Mouse (Mus musculus) ES-E14 (cell line): ENCODE measurements around the gene Grip1. TPM values are rescaled to one million over a fixed set of nuclear protein-coding genes. Genes with fewer than 3 reads are reported as not detected.
A peak's percentile ranks its signal among the peaks of the same experiment; 100 is the strongest.

Experiments used
- DNase-seq: peaks from one replicate; pipeline ENCODE4 v3.0.0-alpha.2; 2013; ENCODE audit warnings: low read depth, low spot score
- H3K27ac ChIP-seq: 2 replicates; pipeline ENCODE4 v1.5.1; 2012; ENCODE audit warnings: low read depth, mild to moderate bottlenecking, low read length, moderate library complexity, mixed read lengths; ENCODE audit not compliant: poor library complexity, insufficient read depth, severe bottlenecking
- H3K36me3 ChIP-seq: 2 replicates; pipeline ENCODE4 v1.6.1; 2012; ENCODE audit warnings: mild to moderate bottlenecking, low read length, moderate library complexity, mixed read lengths; ENCODE audit not compliant: control insufficient read depth, poor library complexity, insufficient read depth, severe bottlenecking
- H3K4me1 ChIP-seq, 2 experiments: fragments of 150-350 bp in 1 of 2; sonication (generic) in 1 of 2; 2 replicates each; pipeline ENCODE4 v1.6.1; 2012; ENCODE audit warnings: low read length in 2 of 2, mild to moderate bottlenecking in 1 of 2, mixed read lengths in 1 of 2; ENCODE audit not compliant: control insufficient read depth in 2 of 2, insufficient read depth in 2 of 2, poor library complexity in 1 of 2
- H3K4me3 ChIP-seq, 2 experiments: fragments of 150-350 bp in 1 of 2; sonication (generic) in 1 of 2; 2 replicates each; pipeline ENCODE4 v1.5.1; 2012; ENCODE audit warnings: low read length in 2 of 2, low read depth in 1 of 2, mild to moderate bottlenecking in 1 of 2, mixed read lengths in 1 of 2; ENCODE audit not compliant: insufficient read depth in 1 of 2, poor library complexity in 1 of 2, severe bottlenecking in 1 of 2
- H3K9ac ChIP-seq: 2 replicates; pipeline ENCODE4 v1.6.1; 2012; ENCODE audit warnings: low read depth, mild to moderate bottlenecking, low read length, mixed read lengths; ENCODE audit not compliant: poor library complexity, insufficient read depth, severe bottlenecking
- H3K9me3 ChIP-seq: fragments of 150-350 bp; sonication (generic); 2 replicates; pipeline ENCODE4 v1.6.1; 2012; ENCODE audit warnings: low read depth, mild to moderate bottlenecking, low read length; ENCODE audit not compliant: control insufficient read depth, insufficient read depth
- CHD2 ChIP-seq: IDR thresholded peaks from 2 replicates; pipeline ENCODE4 v1.6.1; 2014; ENCODE audit warnings: mild to moderate bottlenecking, low read depth, low read length, inconsistent platforms
- HCFC1 ChIP-seq: IDR thresholded peaks from 2 replicates; pipeline ENCODE4 v1.6.1; 2012; ENCODE audit warnings: low read length, inconsistent platforms, borderline replicate concordance; ENCODE audit not compliant: insufficient read depth
- MAFK ChIP-seq: IDR thresholded peaks from 2 replicates; pipeline ENCODE4 v1.6.1; 2014; ENCODE audit warnings: mild to moderate bottlenecking, low read depth, low read length, inconsistent platforms; ENCODE audit not compliant: insufficient read depth
- ZC3H11A ChIP-seq: IDR thresholded peaks from 2 replicates; pipeline ENCODE4 v1.6.1; 2012; ENCODE audit warnings: low read depth, mild to moderate bottlenecking, inconsistent platforms, low read length, borderline replicate concordance
- ZNF384 ChIP-seq: IDR thresholded peaks from 2 replicates; pipeline ENCODE4 v1.6.1; 2012; ENCODE audit warnings: low read depth, low read length, inconsistent platforms
- in situ Hi-C, 2 experiments: fragments of 600-800 bp; cut with MboI; formaldehyde crosslinking; loops; one replicate each; pipeline ENCODE4 v1.15.1; 2025; ENCODE audit warnings: low sequenced_read_pairs in 2 of 2, inconsistent platforms in 1 of 2; ENCODE audit not compliant: unreplicated experiment in 2 of 2
- total RNA-seq: library from RNA; depleted of rRNA; stranded (reverse); fragments of 300-350 nt; gene quantifications from 2 replicates; pipeline ENCODE4 v1.2.3, GENCODE M21; 2012

The Grip1 gene
- total RNA-seq, 1 experiment = 4.2 TPM

DNA sequence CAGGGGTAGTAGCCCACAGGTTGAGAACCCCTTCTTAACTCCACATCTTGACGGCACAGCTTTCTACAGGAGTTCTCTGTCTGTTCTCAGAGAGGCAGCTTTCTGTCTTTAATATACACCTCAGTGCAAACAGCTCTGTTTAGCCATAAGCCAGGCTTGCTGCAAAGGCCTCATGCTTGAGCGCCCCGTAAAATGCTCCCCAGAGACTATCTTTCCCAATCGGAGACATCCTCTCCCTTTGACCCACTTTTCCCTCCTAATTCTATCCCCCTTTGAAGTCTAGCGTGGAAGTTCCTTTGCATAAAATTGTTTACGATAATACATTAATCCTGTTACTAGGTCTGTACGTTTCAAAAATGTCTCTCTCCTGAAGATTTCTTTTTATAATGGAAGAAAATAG is 102.7 kb downstream of the Grip1 start:
- no peaks in the 10 kb centered on the region for H3K9me3 ChIP-seq
- H3K4me1 ChIP-seq = no peaks in the 10 kb centered on the region
- no peak for DNase-seq
- in situ Hi-C loops = no loop called here
- H3K36me3 ChIP-seq = no peaks in the 10 kb centered on the region
- H3K4me3 ChIP-seq = no peak overlapping the region
- no peak overlapping the region for H3K27ac ChIP-seq
- H3K9ac ChIP-seq = no peak overlapping the region
- no peak for TF ChIP-seq HCFC1
- no peak for TF ChIP-seq MAFK
- no peak for TF ChIP-seq ZNF384
- TF ChIP-seq CHD2 = no peak
- no peak for TF ChIP-seq ZC3H11A

DNA sequence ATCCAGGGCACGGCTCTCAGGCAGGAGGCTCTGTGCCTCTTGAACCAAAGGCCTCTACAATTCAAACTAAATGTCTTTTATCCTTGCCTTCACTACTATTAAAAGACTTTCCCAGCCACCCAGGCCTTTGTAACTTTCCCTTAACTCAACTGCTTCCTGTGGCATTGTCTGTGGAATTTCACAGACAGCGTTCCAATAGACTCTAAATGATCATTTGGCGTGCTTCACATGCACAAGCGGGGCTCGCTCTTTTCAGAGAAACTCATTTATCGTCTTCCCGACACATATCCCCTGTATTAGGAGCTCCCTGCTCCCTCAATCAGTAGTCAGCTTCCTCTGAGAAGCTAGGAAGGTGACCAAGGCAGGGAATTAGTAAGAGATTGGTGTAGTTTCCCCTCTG is 104.8 kb downstream of the Grip1 start:
- no peaks in the 10 kb centered on the region for H3K36me3 ChIP-seq
- in situ Hi-C loops = no loop called here
- H3K4me1 ChIP-seq = no peaks in the 10 kb centered on the region
- H3K9ac ChIP-seq = no peak overlapping the region
- TF ChIP-seq ZNF384 (no peak), MAFK (no peak), HCFC1 (no peak), ZC3H11A (no peak), CHD2 (no peak)
- no peak overlapping the region for H3K4me3 ChIP-seq
- no peaks in the 10 kb centered on the region for H3K9me3 ChIP-seq
- H3K27ac ChIP-seq = no peak overlapping the region
- no peak for DNase-seq

DNA sequence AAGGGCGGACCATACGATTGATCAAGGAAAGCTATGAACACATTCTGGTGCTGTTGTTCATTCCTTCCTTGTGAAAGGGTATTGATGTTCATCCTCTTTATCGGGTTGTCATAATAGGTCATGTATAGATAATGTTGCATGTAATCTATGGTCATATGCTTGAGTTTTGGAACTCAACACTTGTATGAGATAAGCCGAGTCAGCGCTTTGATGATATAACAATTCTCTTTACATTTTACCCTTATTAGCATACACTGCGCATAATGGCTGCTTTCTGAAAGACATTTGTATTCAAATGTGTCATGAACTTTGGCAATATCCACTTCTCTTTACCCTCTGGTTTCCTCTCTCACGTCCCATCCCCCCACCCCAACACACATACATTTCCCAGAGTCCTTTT is 111.2 kb downstream of the Grip1 start:
- in situ Hi-C loops = no loop called here
- TF ChIP-seq HCFC1 (no peak), MAFK (peak; percentile 81)
- no peak overlapping the region for H3K4me3 ChIP-seq

DNA sequence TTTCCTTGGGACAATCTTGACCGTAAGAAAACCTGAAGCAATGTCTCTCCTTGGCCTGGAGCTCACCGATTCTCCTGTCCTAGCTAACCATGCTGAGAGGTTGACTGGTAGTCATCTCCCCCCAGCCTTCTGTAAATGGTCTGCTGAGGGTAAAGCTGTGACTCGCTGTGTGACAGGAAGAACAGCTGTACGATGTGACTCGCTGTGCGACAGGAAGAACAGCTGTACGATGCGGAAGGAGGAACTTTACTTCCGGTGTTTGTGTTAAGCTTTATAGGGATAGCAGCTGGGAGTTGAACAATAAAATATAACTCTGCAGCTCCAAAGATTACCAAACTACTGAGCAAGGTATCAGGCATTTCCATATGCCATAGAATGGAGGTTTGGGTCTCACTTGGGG is 119.5 kb downstream of the Grip1 start:
- H3K9ac ChIP-seq = no peak overlapping the region
- DNase-seq = no peak
- H3K36me3 ChIP-seq = no peaks in the 10 kb centered on the region
- in situ Hi-C loops = no loop called here
- no peak overlapping the region for H3K27ac ChIP-seq
- TF ChIP-seq MAFK (no peak), HCFC1 (no peak), ZNF384 (no peak), ZC3H11A (no peak), CHD2 (no peak)
- H3K4me1 ChIP-seq = no peaks in the 10 kb centered on the region; a peak in 1 of 4 replicates
- H3K9me3 ChIP-seq = no peaks in the 10 kb centered on the region
- H3K4me3 ChIP-seq = no peak overlapping the region

More for the DNA sequence above, 111.2 kb downstream of the Grip1 start:
- no peak for DNase-seq
- Histone ChIP-seq H3K9me3 (no peaks in the 10 kb centered on the region), H3K4me1 (no peaks in the 10 kb centered on the region), H3K27ac (no peak overlapping the region), H3K9ac (no peak overlapping the region), H3K36me3 (no peaks in the 10 kb centered on the region)

DNA sequence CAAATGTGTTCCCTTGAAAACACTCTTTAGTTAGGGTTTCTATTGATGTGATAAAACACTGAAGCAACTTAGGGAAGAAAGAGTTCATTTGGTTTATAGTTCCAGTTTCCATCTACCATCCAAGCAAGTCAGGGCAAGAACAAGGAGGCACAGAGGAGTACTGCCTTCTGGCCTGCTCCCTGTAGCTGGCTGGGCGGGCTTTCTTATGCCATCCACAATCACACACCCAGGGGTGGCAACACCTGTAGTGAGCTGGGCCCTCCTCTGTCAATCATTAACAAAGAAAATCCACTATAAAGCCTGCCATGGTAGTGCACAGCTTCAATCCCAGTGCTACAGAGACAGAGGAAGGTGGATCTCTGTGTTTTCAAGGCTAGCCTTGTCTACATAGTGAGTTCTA is 122.2 kb downstream of the Grip1 start:
- Histone ChIP-seq H3K4me3 (no peak overlapping the region), H3K9ac (no peak overlapping the region), H3K4me1 (no peaks in the 10 kb centered on the region; a peak in 1 of 4 replicates), H3K36me3 (no peaks in the 10 kb centered on the region), H3K27ac (no peak overlapping the region), H3K9me3 (no peaks in the 10 kb centered on the region)
- in situ Hi-C loops = no loop called here
- TF ChIP-seq HCFC1 (no peak), CHD2 (no peak), ZNF384 (no peak), MAFK (no peak), ZC3H11A (no peak)
- DNase-seq = no peak
